Mouse (Mus musculus) stomach, postnatal 0 days (tissue): Measurements from ENCODE around the gene Coch.

Source experiments
- CTCF ChIP-seq: IDR thresholded peaks from 2 replicates; pipeline ENCODE4 v1.5.1; 2016; ENCODE audit warnings: antibody characterized with exemption, low read depth, mild to moderate bottlenecking, moderate library complexity
- EP300 ChIP-seq: optimal IDR thresholded peaks from 2 replicates; pipeline ENCODE3; 2016; ENCODE audit warnings: antibody characterized with exemption

GRCm38 (mm10) chr12:51633481-51633880 lies 40.3 kb downstream of the Coch start:
- no peak for TF ChIP-seq CTCF
- TF ChIP-seq EP300, result no peak
